Mouse (Mus musculus): ENCODE measurements at regions not wholly inside any gene's neighbourhood (a gene's known extent, or its start where the extent isn't known, plus 50 kb on each side); places are given as distances from the start of the nearest gene placed in this dataset.

DNA sequence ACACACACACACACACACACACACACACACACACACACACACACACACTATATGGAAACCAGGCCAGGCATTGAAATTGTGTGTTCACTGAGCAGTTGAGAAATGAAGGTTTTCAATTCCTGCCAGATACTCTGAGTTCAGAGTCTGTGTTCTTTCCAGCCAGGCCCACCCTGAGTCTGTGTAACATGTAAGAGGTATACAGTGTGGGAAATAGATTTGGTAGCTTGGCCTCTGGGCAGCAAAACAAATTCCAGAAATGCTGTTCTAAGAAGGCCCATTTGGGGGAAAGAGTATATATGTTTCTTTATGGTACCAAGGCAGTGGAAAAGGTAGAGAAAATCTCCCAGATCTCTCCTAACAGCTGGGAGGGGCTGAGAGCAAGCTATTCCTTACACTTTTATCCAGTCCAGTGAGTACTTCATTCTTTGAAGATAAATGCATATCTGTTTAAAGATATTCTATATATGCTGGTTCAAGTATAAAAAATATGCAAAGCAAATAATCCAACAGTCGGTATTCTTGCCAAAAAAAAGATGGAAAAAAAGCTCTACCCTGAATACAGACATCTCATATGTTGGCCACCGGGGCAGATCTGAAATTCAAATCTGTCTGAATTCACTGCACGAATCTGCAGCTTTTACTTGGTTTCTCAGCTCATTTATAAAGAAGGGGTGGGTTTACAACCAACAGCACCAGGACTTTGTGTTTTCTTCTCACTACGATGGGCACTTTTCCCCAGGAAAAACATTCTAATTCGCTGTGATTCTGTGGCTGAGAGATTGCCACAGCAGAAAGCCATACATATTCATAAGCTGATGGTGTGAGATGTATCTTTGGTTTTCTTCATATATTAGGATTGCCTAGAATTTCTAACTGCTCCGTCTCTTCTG is 252.3 kb downstream of the Ccdc91 start:
- TF ChIP-seq EP300 (IDR thresholded peaks at IDR 0.05; ENCODE audit: low read length) (no peak), CTCF (conservative IDR thresholded peaks at IDR 0.05 in 1 of 2, IDR thresholded peaks at IDR 0.05 in 1 of 2; ENCODE audit: low read depth in 2 of 2, low read length in 2 of 2) (no peak), NRF1 (IDR thresholded peaks at IDR 0.05; ENCODE audit: low read depth, low read length) (no peak), POLR2AphosphoS2 (IDR thresholded peaks at IDR 0.05; ENCODE audit: low read depth, low read length) (no peak), POLR2A (IDR thresholded peaks at IDR 0.05; ENCODE audit: low read depth, low read length) (no peak), ZMIZ1 (IDR thresholded peaks at IDR 0.05; ENCODE audit: low read depth, low read length) (no peak), TBP (conservative IDR thresholded peaks at IDR 0.05; ENCODE audit: low read depth, low read length) (no peak), E2F4 (IDR thresholded peaks at IDR 0.05; ENCODE audit: insufficient replicate concordance, low read depth, low read length) (no peak)

All from CH12.LX (cell line).